Mouse (Mus musculus) heart, embryonic 15.5 days (tissue): Measurements from ENCODE around the gene Galnt7. TPM values are rescaled to one million over a fixed set of nuclear protein-coding genes. Genes with fewer than 3 reads are reported as not detected.

Experiments
- ATAC-seq: fragments of 200-750 bp; cut with Nextera tagmentation; replicated peaks from 2 replicates; pipeline ENCODE4 v1.8.0; 2017; ENCODE audit warnings: low read depth, moderate TSS enrichment; ENCODE audit not compliant: insufficient number of reproducible peaks, insufficient read depth, low FRiP score
- H3K27ac ChIP-seq: fragments of 300-500 bp; sonication (generic); 2 replicates; pipeline ENCODE4 v1.5.1; 2015; ENCODE audit warnings: mild to moderate bottlenecking, inconsistent platforms
- H3K27me3 ChIP-seq: fragments of 300-500 bp; sonication (generic); 2 replicates; pipeline ENCODE4 v1.6.1; 2015; ENCODE audit warnings: inconsistent platforms
- H3K36me3 ChIP-seq: fragments of 300-500 bp; sonication (generic); 2 replicates; pipeline ENCODE4 v1.6.1; 2015; ENCODE audit warnings: mild to moderate bottlenecking, inconsistent platforms
- H3K4me1 ChIP-seq: fragments of 300-500 bp; sonication (generic); replicated peaks from 2 replicates; pipeline ENCODE4 v1.6.1; 2015; ENCODE audit warnings: inconsistent platforms
- H3K4me2 ChIP-seq: fragments of 300-500 bp; sonication (generic); 2 replicates; pipeline ENCODE4 v1.6.1; 2015; ENCODE audit warnings: inconsistent platforms, mild to moderate bottlenecking, moderate library complexity
- H3K4me3 ChIP-seq: fragments of 300-500 bp; sonication (generic); 2 replicates; pipeline ENCODE4 v1.5.1; 2015; ENCODE audit warnings: mild to moderate bottlenecking, inconsistent platforms
- H3K9ac ChIP-seq: fragments of 300-500 bp; sonication (generic); 2 replicates; pipeline ENCODE4 v1.6.1; 2015; ENCODE audit warnings: mild to moderate bottlenecking, inconsistent platforms
- H3K9me3 ChIP-seq: fragments of 300-500 bp; sonication (generic); replicated peaks from 2 replicates; pipeline ENCODE4 v1.6.1; 2016; ENCODE audit warnings: inconsistent platforms
- WGBS: fragments of 180-500 bp; shearing (Covaris S2); methylation state at CpG from one replicate; pipeline ENCODE4 v1.1.7; 2015; ENCODE audit warnings: mixed read lengths; 5-methylcytosine and 5-hydroxymethylcytosine counted together
- polyA plus RNA-seq: library from polyadenylated mRNA; unstranded; fragments of >200 nt; fragmentation: Nextera tagmentation; extraction: Ambion mirVana; gene quantifications from 2 replicates; pipeline ENCODE4 v1.2.1, GENCODE M21; 2015

Gene Galnt7
- polyA plus RNA-seq, 1 experiment from 2014 or later = 5.2 TPM

DNA sequence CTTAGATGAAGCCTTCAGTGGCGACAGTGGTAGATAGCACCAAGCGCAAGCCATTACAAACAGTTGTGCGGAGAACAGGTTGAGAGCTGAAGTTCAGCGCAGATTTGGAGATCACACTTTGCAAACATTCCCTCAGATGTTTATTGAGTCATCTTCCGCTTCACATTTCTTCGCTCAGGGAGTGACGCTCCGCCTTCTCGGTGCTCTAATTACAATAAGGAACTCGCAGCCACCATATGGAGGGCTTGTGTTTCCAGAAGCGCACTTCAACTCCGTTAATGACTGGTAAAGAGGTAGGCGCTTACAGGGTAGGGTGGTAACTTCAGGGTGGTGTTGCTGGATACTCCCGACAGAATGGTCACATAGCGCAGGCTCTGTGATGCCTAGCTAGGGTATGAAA is 89.1 kb downstream of the Galnt7 start:
- Histone ChIP-seq H3K4me1 (no peaks in the 10 kb centered on the region; the same call in 1 of the 2 replicates), H3K4me2 (no peak overlapping the region), H3K27me3 (no peaks in the 10 kb centered on the region), H3K9me3 (no peaks in the 10 kb centered on the region), H3K36me3 (no peaks in the 10 kb centered on the region), H3K4me3 (no peak overlapping the region), H3K27ac (no peak overlapping the region), H3K9ac (no peak overlapping the region)
- no peak for ATAC-seq
- WGBS = 90% methylated on average over 15 of the region's 15 CpGs

DNA sequence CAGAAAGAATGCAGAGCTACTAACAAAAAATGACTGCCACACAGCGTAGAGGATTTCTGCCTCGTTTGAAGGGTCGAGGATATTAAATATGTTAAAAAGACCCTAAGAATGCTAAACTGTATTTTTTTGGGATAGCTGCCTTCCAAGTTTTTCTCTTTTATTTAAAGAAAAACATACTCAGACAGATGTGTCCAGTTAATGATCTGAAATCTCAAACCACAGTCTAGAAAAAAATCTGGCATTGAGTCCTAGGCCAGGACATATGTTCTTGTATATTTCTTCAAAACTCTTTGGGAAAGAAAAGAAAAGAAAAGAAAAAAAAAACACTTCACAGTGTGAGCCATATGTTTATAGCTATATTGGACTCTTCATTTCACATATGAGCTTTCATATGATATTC is 90.1 kb downstream of the Galnt7 start:
- no peaks in the 10 kb centered on the region; the same call in 1 of the 2 replicates for H3K4me1 ChIP-seq
- no peaks in the 10 kb centered on the region for H3K36me3 ChIP-seq
- no peak overlapping the region for H3K4me3 ChIP-seq
- H3K9ac ChIP-seq = no peak overlapping the region
- H3K4me2 ChIP-seq = no peak overlapping the region
- H3K27me3 ChIP-seq = no peaks in the 10 kb centered on the region
- H3K27ac ChIP-seq = no peak overlapping the region
- H3K9me3 ChIP-seq = no peaks in the 10 kb centered on the region
- 77% methylated on average over 3 of the region's 3 CpGs for WGBS
- no peak for ATAC-seq

DNA sequence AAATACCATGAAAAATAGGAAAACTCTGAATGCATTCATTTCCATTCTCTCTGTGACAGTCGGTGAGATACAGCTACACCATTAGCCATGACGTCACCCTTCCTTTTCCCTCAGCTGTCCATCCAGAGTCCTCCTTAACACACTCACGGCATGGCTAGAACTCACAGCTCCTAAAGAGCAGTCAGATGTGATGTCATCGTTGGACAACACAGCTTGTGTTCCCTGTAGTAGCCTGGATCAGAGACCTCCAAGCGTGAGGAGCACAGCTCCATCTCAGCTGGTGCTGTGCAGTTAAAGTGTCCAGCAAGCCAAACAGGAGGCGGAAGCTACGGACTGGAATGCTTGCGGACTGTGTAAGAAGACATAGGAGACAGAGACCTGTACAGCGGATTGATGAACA is 91.9 kb downstream of the Galnt7 start:
- Histone ChIP-seq H3K27ac (no peak overlapping the region), H3K9ac (no peak overlapping the region), H3K36me3 (no peaks in the 10 kb centered on the region), H3K9me3 (no peaks in the 10 kb centered on the region), H3K4me2 (no peak overlapping the region), H3K4me1 (no peaks in the 10 kb centered on the region; the same call in 1 of the 2 replicates), H3K27me3 (no peaks in the 10 kb centered on the region), H3K4me3 (no peak overlapping the region)
- WGBS = 77% methylated on average over 9 of the region's 9 CpGs
- no peak; the same call in 1 of the 2 replicates for ATAC-seq

DNA sequence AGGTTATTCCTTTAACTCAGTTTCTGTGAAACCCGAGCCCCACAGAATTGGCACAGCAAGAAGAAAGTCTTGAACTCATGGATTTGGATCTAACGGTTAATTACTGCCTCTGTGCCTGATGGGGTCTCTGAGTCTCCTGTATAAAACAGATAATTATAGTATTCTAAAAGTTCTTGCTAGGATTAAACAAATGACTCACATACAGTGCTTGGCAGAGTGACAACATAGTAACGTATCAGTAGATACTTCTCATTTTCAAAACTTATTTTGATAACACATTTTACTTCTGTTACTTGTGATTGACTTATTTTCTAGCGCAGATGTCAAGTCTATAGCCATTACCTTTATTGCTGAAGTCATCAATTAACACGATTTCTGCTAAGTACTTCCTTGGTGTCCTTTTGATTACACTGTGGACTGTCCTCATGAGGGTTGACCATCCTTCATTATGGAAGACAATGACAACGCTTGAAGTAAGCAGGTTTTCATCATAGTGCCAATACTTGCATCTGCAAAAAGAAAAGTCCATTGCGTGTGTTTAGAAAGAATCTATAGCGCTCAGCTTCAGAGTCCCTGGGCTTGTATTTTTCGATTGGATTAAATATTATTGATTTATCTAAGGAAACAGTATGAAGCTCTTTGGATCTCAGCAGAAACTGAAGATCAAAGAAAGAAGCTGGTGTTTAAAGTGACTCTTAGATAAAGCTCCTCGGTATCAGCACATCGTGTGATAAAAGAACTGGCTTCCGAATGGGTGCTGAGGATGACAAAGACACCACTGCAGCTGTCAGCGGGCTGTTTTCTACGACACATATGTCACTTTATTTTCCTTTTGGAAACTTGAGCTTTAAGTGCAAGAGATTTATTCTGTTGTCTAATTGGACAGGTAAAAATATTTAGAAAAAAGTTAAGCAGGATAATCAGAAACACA is 100.5 kb downstream of the Galnt7 start:
- no peak for ATAC-seq
- Histone ChIP-seq H3K4me2 (no peak overlapping the region), H3K9ac (no peak overlapping the region), H3K9me3 (no peaks in the 10 kb centered on the region), H3K27me3 (no peaks in the 10 kb centered on the region), H3K27ac (no peak overlapping the region), H3K36me3 (no peaks in the 10 kb centered on the region), H3K4me1 (no peaks in the 10 kb centered on the region), H3K4me3 (no peak overlapping the region)
- WGBS = 68% methylated on average over 14 of the region's 14 CpGs

DNA sequence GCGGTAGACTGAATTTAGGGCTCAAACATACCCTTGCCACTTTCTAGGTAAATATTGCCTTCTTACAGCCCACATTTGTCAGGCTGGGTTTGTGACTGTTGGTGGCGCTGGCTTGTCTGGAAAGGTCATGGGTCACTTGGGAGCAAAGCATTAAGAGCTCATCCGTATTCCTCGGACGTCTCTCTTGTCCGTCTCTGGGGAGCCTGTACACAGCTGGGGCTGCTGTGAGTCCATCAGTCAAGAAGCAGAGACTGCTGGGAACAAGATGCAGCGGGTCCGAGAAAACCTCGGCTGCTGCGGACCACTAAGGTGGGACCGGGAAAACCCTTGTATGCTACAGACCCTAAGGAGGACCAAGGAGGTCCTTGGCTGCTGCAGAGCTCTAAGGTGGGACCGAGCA is 105.3 kb downstream of the Galnt7 start:
- no peak for ATAC-seq
- no peaks in the 10 kb centered on the region for H3K9me3 ChIP-seq

DNA sequence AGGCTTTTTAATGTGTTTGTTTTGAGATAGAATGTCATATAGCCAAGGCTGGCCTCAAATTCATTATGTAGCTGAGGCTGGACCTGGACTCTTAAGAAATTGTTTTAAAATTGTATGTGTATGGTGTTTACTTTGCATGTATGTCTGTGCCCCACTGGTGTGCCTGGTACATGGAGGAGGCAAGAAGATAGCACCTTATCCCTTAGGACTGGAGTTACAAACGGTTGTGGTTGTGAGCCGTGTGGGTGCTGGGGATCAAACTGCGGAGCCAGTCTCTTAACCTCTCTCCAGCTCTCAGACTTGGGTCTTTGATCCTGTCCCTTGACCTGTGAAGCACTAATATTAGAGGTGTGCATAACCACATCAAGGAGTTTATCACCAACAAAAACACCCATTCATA is 106.0 kb downstream of the Galnt7 start:
- Histone ChIP-seq H3K4me1 (no peaks in the 10 kb centered on the region), H3K36me3 (no peaks in the 10 kb centered on the region), H3K27ac (no peak overlapping the region), H3K27me3 (no peaks in the 10 kb centered on the region), H3K9ac (no peak overlapping the region), H3K9me3 (no peaks in the 10 kb centered on the region), H3K4me3 (no peak overlapping the region), H3K4me2 (no peak overlapping the region)
- no peak for ATAC-seq
- 80% methylated on average over 3 of the region's 3 CpGs for WGBS

More for the DNA sequence above, 105.3 kb downstream of the Galnt7 start:
- Histone ChIP-seq H3K4me1 (no peaks in the 10 kb centered on the region), H3K9ac (no peak overlapping the region), H3K36me3 (no peaks in the 10 kb centered on the region), H3K4me3 (no peak overlapping the region), H3K4me2 (no peak overlapping the region), H3K27me3 (no peaks in the 10 kb centered on the region), H3K27ac (no peak overlapping the region)
- WGBS = 76% methylated on average over 12 of the region's 12 CpGs

DNA sequence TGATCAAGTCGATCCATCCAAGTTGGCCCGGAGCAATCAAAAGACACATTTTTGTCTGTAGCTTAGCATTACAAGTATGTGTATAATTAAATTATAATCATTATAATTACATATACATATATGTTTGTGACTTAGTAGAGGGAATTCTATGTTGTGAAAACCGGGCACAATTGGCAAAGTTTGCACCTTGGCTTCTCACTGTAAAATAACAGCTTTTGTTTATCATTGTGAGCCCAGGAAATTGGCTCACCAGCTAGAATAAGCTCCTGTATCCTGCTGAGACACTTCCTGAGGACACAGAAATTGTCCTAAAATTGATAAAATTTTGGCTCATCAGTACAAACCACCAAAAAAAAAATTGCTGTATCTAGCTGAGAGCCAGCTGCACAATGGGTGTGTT is 106.4 kb downstream of the Galnt7 start:
- no peak for ATAC-seq
- no peaks in the 10 kb centered on the region for H3K9me3 ChIP-seq
- no peak overlapping the region for H3K9ac ChIP-seq
- no peaks in the 10 kb centered on the region for H3K27me3 ChIP-seq
- H3K4me2 ChIP-seq = no peak overlapping the region
- no peaks in the 10 kb centered on the region for H3K4me1 ChIP-seq
- 73% methylated on average over 3 of the region's 3 CpGs for WGBS
- H3K4me3 ChIP-seq = no peak overlapping the region
- no peak overlapping the region for H3K27ac ChIP-seq
- no peaks in the 10 kb centered on the region for H3K36me3 ChIP-seq

DNA sequence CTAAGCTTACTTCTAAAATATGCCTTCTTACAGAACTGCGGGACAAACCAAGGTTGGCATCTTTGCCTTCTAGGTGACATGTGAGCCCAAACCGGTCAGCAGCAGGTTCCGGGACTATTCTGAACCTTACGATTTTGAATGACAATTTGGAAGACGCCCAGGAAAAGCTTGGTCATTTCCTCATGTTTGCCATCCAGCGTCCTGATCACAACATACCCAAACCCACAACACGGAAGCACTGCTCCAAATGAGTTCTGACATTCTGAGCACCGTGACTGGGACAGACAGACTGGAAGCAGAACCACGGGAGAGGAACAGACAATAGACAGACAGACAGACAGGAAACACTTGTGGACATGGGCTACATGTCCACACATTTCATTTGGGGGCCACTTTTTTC is 111.4 kb downstream of the Galnt7 start:
- H3K9ac ChIP-seq = no peak overlapping the region
- no peaks in the 10 kb centered on the region for H3K4me1 ChIP-seq
- WGBS = 77% methylated on average over 9 of the region's 9 CpGs
- H3K4me2 ChIP-seq = no peak overlapping the region
- no peak for ATAC-seq
- H3K4me3 ChIP-seq = no peak overlapping the region
- H3K27me3 ChIP-seq = no peaks in the 10 kb centered on the region
- H3K9me3 ChIP-seq = no peaks in the 10 kb centered on the region
- no peak overlapping the region for H3K27ac ChIP-seq
- H3K36me3 ChIP-seq = no peaks in the 10 kb centered on the region

DNA sequence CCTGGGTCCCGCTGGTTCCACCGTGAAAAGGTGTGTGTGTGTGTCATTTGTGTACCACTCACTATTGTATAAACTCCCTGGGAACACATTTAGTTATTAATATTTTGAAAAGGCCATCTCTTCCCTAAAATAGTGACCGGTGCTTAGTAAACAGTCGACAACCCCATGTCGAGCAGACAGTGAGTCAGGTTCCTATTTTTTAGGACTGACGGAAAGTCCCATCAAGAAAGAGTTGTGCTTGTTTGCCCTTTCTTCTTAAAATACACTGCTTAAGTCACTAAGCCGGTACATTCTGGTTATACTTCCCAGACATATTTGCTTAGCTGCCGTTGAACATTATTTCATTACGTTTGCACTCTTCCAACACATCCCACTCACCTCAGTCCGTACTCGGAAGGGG is 111.9 kb downstream of the Galnt7 start:
- Histone ChIP-seq H3K4me2 (no peak overlapping the region), H3K36me3 (peaks cover 4% of the 10 kb centered on the region; the same call in 1 of the 2 replicates), H3K4me3 (no peak overlapping the region), H3K27me3 (no peaks in the 10 kb centered on the region), H3K4me1 (no peaks in the 10 kb centered on the region), H3K9ac (no peak overlapping the region), H3K9me3 (no peaks in the 10 kb centered on the region), H3K27ac (no peak overlapping the region)
- 80% methylated on average over 11 of the region's 11 CpGs for WGBS
- no peak for ATAC-seq

DNA sequence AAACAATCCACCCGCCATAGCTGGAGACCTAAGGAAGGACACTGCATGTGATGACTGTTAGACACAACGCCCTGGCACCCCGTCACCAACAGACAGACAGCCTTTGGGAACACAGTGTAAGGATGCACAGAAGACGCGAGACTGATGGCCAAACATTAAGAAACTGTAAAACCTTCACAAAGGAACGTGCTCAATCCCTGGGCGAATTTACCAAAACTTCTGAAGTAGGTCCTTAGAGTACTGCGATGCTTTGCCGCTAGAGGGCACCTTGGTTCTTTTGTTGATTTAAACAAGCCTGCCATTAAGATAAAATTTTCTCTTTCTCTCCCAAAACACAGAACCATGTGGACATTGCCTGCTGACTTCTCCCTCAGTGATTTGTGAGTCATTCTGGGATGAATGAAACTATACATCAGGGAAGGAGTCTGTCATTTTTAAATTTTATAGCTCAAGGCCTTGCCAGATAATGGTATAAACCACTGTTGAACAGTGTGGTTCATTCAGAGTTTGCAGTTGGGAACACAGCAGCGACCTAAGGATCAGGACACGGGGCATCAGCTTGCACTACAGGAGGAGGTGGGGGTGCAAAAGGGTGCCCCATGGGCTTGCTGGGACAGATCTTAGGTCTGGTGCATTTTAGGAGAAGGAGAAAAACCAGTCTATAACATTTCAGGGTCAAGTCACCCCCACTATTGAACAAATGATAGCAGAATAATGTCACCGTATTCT is 112.6 kb downstream of the Galnt7 start:
- no peaks in the 10 kb centered on the region for H3K27me3 ChIP-seq
- H3K9ac ChIP-seq = no peak overlapping the region
- H3K4me3 ChIP-seq = no peak overlapping the region
- no peaks in the 10 kb centered on the region for H3K4me1 ChIP-seq
- H3K36me3 ChIP-seq = peaks cover 5% of the 10 kb centered on the region; the same call in 1 of the 2 replicates
- no peak overlapping the region for H3K4me2 ChIP-seq
- H3K9me3 ChIP-seq = no peaks in the 10 kb centered on the region
- no peak overlapping the region for H3K27ac ChIP-seq
- ATAC-seq = no peak
- 44% methylated on average over 12 of the region's 12 CpGs for WGBS

DNA sequence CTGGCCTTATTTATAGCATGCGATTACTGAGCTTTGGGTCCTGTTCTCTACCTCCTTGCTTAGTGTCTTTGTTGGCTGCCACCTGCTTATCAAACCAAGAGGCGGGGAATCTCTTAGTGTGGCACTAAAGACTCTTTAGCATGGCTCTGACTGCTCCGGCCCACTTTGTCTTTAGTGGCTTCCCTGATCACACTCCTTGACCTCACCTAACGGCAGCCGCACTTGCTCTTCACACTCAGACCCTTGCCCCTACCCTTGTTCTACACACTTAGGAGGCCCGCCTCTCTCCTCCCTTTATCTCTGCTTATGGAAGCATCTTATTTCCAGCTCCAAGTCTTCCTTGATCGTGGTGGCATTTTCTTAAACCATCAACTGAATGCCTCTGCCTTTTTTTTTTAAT is 114.2 kb downstream of the Galnt7 start:
- no peaks in the 10 kb centered on the region for H3K27me3 ChIP-seq
- no peaks in the 10 kb centered on the region for H3K9me3 ChIP-seq
- H3K4me3 ChIP-seq = no peak overlapping the region
- no peak overlapping the region for H3K9ac ChIP-seq
- no peaks in the 10 kb centered on the region for H3K4me1 ChIP-seq
- no peak overlapping the region for H3K4me2 ChIP-seq
- H3K27ac ChIP-seq = no peak overlapping the region
- WGBS = 68% methylated on average over 7 of the region's 7 CpGs
- peaks cover 5% of the 10 kb centered on the region; the same call in 1 of the 2 replicates for H3K36me3 ChIP-seq
- no peak for ATAC-seq
